Mouse (Mus musculus): ENCODE measurements around the gene Gm20388. TPM values are rescaled to one million over a fixed set of nuclear protein-coding genes. Genes with fewer than 3 reads are reported as not detected.

Gm20388 gene
- polyA plus RNA-seq, 1 experiment from 2014 or later = 2.5 TPM

DNA sequence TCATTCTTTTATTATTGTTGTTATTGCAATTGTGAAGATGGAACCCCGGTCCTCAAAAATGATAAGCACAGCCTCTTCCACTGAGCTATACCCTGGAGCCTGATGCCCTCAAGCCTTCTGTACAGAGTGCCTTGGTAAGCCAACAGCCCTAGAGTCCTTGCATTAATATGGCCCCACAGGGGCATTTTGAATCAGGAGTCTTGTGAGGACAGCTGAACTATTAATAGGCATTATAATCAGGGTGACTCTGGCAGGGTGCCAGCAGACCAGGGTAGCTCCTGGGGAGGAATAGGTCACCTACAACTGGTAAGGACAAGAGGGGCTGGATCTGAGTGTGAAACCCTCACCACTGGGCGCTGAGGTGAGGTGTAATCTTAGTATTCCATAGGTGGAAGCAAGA, 679.3 kb downstream of the Gm20388 start:
- WGBS = 57% methylated on average over 2 of the region's 2 CpGs
- Histone ChIP-seq H3K9me3 (replicated peaks) (no peaks in the 10 kb centered on the region), H3K36me3 (peaks cover 26% of the 10 kb centered on the region), H3K27ac (peak overlapping the region; percentile 70), H3K4me1 (peaks cover 40% of the 10 kb centered on the region), H3K4me3 (peak overlapping the region; percentile 91), H3K27me3 (ENCODE audit: low read depth, poor library complexity, severe bottlenecking) (no peaks in the 10 kb centered on the region)
- no peak for DNase-seq (ENCODE audit: low spot score)

DNA sequence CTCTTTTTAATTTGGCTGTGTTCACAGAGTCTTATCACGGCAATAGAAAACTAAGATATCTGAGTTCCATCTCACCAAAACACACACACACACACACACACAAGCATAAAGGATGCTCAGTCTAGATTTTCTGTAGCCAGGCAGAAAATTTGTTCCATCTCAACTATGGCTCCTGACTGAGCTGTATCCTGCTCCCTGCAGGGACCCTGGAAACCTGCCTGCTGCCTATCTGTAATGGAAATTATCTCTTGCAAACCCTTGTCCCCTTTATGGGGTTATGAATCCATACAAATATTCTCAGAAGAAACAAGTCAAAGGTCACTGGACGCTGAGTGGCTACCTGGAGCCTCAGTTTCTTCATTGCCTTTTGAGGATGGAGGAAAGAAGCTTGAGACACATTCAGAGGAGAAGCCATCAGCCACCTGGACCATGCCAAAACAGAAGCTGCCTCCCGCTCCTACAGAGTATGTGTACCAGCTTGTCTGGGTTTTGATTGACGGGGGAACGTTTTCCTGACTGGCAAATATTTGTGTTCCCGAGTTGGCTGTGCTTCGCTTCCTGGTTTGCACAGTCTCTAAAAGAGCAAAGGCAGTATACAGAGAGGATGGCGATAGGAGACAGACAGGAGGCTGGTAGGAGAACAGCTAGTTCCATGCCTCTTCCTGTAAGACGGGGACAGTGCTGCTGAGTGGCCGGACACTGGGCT, 681.1 kb downstream of the Gm20388 start:
- 81% methylated on average over 10 of the region's 10 CpGs for WGBS
- Histone ChIP-seq H3K36me3 (peaks cover 10% of the 10 kb centered on the region), H3K27me3 (ENCODE audit: low read depth, poor library complexity, severe bottlenecking) (peaks cover 5% of the 10 kb centered on the region; the same call in 1 of the 2 replicates), H3K27ac (no peak overlapping the region), H3K4me1 (peaks cover 38% of the 10 kb centered on the region), H3K4me3 (no peak overlapping the region), H3K9me3 (replicated peaks) (no peaks in the 10 kb centered on the region)
- DNase-seq (ENCODE audit: low spot score) = no peak

DNA sequence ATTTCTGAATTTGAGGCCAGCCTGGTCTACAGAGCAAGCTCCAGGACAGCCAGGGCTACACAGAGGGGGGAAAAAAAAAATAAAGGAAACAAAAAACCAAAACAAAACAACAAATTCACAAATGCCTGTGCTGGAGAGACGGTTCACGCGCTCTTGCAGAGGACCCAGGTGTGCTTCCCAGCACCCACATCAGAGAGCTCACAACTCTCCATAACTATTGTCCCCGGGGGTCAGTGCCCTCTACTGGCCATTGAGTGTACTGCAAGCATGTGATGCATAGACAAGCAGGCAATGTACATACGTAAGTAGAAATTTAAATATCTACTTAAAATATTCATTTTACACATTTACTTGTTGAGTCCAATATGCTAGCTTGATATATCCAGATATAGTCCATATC, 683.9 kb downstream of the Gm20388 start:
- no peak overlapping the region for H3K4me3 ChIP-seq
- H3K36me3 ChIP-seq = no peaks in the 10 kb centered on the region
- no peak for DNase-seq (ENCODE audit: low spot score)
- H3K4me1 ChIP-seq = peaks cover 25% of the 10 kb centered on the region
- H3K27me3 ChIP-seq (ENCODE audit: low read depth, poor library complexity, severe bottlenecking) = peaks cover 24% of the 10 kb centered on the region
- no peak overlapping the region for H3K27ac ChIP-seq
- 88% methylated on average over 5 of the region's 5 CpGs for WGBS
- no peaks in the 10 kb centered on the region for H3K9me3 ChIP-seq (replicated peaks)

DNA sequence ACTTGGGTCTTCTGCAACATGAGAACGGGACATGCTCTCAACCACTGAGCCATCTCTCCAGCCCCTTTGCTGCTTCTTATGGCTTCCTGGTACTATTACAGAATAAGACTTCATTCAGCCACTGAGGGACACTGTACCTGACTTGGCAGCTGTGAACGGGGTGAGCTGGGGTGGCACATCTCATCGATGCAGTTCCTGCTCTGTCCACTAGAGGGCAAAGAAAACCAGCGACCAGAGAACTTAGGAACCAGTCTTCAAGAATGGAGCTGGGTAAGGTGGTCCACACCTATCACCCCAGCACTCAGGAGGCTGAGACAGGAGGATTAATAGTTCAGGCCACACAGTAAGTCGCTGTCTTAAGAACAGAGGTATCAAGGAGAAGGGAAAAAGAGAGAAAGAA, 685.3 kb downstream of the Gm20388 start:
- H3K36me3 ChIP-seq = no peaks in the 10 kb centered on the region
- peaks cover 24% of the 10 kb centered on the region for H3K27me3 ChIP-seq (ENCODE audit: low read depth, poor library complexity, severe bottlenecking)
- peak; percentile 85 for DNase-seq (ENCODE audit: low spot score)
- no peak overlapping the region for H3K27ac ChIP-seq
- no peaks in the 10 kb centered on the region for H3K9me3 ChIP-seq (replicated peaks)
- WGBS = 10% methylated on average over 5 of the region's 5 CpGs
- peaks cover 19% of the 10 kb centered on the region for H3K4me1 ChIP-seq
- no peak overlapping the region for H3K4me3 ChIP-seq

DNA sequence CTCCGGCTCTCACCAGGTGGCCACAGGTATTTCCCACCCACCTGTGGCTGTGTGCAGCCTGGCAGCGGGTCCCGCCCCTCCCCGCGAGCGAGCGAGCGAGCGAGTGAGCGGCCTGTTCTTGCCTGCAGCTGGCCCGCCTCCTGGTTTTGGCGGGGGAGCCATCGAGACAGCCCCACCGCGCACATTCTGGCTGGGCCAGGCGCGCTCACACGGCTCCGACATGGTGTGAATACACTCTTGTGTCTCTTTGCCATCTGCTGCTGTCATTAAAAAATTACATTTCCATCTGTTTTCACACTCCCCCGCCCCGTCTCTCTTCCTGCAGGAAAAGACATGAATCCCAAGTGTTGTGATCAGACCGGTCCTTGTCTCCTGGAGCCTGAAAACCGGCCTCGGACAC, 687.9 kb downstream of the Gm20388 start:
- Histone ChIP-seq H3K4me1 (peaks cover 20% of the 10 kb centered on the region), H3K27me3 (ENCODE audit: low read depth, poor library complexity, severe bottlenecking) (peaks cover 24% of the 10 kb centered on the region), H3K36me3 (no peaks in the 10 kb centered on the region), H3K27ac (peak overlapping the region; percentile 50; the same call in 1 of the 2 replicates), H3K9me3 (replicated peaks) (no peaks in the 10 kb centered on the region), H3K4me3 (peak overlapping the region; percentile 26)
- peak; percentile 50 for DNase-seq (ENCODE audit: low spot score)
- 23% methylated on average over 24 of the region's 24 CpGs for WGBS

DNA sequence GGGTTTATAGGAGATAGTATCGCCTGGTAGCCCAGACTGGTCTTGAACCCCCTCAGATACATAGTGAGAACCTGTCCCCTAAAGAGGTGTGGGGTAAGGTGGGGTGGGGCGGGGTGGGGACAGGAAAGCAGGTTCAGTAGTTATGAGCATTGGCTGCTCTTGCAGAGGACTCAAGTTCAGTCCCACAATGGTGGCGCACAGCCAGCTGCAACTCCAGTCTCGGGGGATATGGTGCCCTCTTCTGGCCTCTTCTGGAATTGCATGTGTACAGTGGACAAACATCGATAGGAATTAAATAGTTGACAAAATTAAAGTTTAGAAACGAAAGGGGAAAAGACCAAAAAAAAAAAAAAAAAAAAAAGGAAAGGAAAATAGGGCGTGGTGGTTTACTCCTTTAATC, 688.9 kb downstream of the Gm20388 start:
- Histone ChIP-seq H3K27me3 (ENCODE audit: low read depth, poor library complexity, severe bottlenecking) (peaks cover 24% of the 10 kb centered on the region), H3K27ac (no peak overlapping the region), H3K4me1 (peaks cover 20% of the 10 kb centered on the region), H3K4me3 (no peak overlapping the region), H3K9me3 (replicated peaks) (no peaks in the 10 kb centered on the region), H3K36me3 (no peaks in the 10 kb centered on the region)
- DNase-seq (ENCODE audit: low spot score) = peak; percentile 74
- 53% methylated on average over 7 of the region's 7 CpGs for WGBS

DNA sequence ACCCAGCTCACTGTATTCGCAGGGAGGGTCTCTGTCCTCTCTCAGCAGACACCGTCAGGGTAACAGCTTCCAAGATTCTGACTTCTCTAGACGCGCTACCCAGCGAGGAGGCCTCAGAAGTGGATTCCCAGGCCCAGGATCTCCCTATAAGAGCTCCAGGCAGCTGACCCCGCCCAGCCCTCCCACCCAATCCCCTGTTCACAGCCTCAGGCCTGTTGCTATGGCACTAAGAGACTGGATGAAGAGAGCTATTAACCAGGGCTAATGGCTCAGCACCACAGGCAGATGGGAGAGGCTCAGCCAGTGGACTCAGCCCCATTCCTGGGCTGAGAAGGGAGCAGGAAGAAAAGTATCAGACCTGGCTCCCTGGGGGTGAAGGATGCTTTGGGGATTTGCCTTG, 692.0 kb downstream of the Gm20388 start:
- no peak for DNase-seq (ENCODE audit: low spot score)
- Histone ChIP-seq H3K9me3 (replicated peaks) (no peaks in the 10 kb centered on the region), H3K36me3 (no peaks in the 10 kb centered on the region), H3K4me1 (peaks cover 33% of the 10 kb centered on the region), H3K27me3 (ENCODE audit: low read depth, poor library complexity, severe bottlenecking) (peaks cover 17% of the 10 kb centered on the region), H3K4me3 (no peak overlapping the region), H3K27ac (peak overlapping the region; percentile 62; the same call in 1 of the 2 replicates)
- WGBS = 53% methylated on average over 6 of the region's 6 CpGs

DNA sequence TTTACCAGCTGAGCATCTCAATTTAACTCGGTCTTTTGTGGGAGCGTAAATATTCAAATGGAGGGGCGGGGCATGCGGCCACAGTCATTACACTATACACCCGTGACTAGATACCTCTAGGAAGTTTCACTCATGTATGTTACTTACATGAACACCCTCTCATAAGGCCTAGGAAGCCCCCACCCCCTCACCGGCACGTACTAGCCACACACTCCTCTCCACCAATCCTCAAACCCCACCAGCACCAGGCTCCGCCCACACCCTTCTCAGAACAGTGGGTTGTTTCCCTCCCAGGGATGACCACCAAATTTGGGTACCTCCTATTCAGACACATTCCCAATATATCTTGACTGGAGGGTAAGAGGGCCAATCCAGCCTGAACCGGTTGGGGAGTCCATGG, 696.8 kb downstream of the Gm20388 start:
- WGBS = 83% methylated on average over 9 of the region's 9 CpGs
- peaks cover 19% of the 10 kb centered on the region for H3K4me1 ChIP-seq

DNA sequence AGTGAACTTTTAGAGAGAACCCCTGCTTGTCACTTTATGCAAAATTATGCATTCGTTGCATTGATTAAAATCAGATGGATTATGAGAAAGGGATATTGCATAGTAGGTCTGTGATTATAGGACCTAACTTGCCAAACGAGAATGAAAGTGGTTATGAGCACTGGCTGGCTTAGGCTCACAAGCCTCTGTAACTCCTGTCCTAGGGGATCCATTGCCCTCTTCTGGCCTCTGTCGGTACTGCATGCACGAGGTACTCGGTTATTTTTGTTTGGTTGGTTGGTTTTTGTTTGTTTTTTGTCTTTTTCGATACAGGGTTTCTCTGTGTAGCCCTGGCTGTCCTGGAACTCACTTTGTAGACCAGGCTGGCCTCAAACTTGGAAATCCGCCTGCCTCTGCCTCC, 697.2 kb downstream of the Gm20388 start:
- 16% methylated on average over 7 of the region's 7 CpGs for WGBS
- no peaks in the 10 kb centered on the region for H3K36me3 ChIP-seq
- no peak overlapping the region for H3K27ac ChIP-seq
- peak; percentile 86 for DNase-seq (ENCODE audit: low spot score)
- H3K4me1 ChIP-seq = peaks cover 14% of the 10 kb centered on the region
- no peaks in the 10 kb centered on the region for H3K9me3 ChIP-seq (replicated peaks)
- no peak overlapping the region for H3K4me3 ChIP-seq
- 0 out of 2 replicates have a peak, but pooled peaks cover 15% of the 10 kb centered on the region for H3K27me3 ChIP-seq (ENCODE audit: low read depth, poor library complexity, severe bottlenecking)

More for the DNA sequence above, 696.8 kb downstream of the Gm20388 start:
- DNase-seq (ENCODE audit: low spot score) = no peak
- Histone ChIP-seq H3K36me3 (no peaks in the 10 kb centered on the region), H3K27ac (no peak overlapping the region), H3K27me3 (ENCODE audit: low read depth, poor library complexity, severe bottlenecking) (0 out of 2 replicates have a peak, but pooled peaks cover 15% of the 10 kb centered on the region), H3K4me3 (no peak overlapping the region), H3K9me3 (replicated peaks) (no peaks in the 10 kb centered on the region)

DNA sequence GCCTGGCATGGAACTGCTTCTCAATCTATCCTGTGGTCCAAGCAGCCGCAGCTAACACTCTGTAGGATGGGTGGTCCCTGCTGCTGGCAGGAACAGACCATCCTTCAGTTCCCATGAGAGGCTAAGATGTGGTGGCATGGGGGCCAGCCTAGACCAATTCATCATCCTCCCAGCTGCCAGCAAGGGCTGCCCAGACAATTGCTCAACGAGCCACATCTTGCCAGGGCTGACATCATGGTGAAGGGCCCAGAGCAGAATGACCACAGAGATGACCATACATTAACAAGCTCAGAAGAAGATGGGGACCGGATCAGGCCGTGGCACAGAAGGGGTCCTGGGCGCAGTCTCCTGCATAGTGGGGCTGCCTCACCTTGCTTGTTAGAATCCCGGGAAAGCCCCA, 700.2 kb downstream of the Gm20388 start:
- Histone ChIP-seq H3K36me3 (no peaks in the 10 kb centered on the region), H3K9me3 (replicated peaks) (no peaks in the 10 kb centered on the region), H3K4me3 (no peak overlapping the region), H3K27ac (no peak overlapping the region), H3K27me3 (ENCODE audit: low read depth, poor library complexity, severe bottlenecking) (0 out of 2 replicates have a peak, but pooled peaks cover 15% of the 10 kb centered on the region), H3K4me1 (peaks cover 12% of the 10 kb centered on the region)
- 91% methylated on average over 6 of the region's 6 CpGs for WGBS
- no peak for DNase-seq (ENCODE audit: low spot score)

DNA sequence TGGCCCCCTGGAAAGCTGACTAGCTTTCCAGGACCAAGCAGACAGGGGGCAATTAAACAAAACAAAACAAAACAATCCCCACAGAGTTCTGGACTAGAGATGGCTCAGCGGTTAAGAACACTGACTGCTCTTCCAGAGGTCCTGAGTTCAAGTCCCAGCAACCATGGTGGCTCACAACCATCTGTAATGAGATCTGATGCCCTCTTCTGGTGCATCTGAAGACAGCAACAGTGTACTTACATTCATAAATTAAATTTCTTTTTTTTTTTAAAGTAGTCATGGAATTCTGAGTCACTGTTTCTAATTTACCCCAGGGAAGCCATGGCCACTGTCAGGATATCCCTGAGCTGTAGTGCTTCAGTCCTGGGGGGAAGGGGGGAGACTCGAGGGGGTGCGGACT, 703.9 kb downstream of the Gm20388 start:
- Histone ChIP-seq H3K4me3 (no peak overlapping the region), H3K27ac (no peak overlapping the region), H3K36me3 (no peaks in the 10 kb centered on the region), H3K27me3 (ENCODE audit: low read depth, poor library complexity, severe bottlenecking) (0 out of 2 replicates have a peak, but pooled peaks cover 7% of the 10 kb centered on the region), H3K9me3 (replicated peaks) (no peaks in the 10 kb centered on the region), H3K4me1 (peaks cover 18% of the 10 kb centered on the region)
- DNase-seq (ENCODE audit: low spot score) = no peak
- WGBS = 95% methylated on average over 3 of the region's 3 CpGs

DNA sequence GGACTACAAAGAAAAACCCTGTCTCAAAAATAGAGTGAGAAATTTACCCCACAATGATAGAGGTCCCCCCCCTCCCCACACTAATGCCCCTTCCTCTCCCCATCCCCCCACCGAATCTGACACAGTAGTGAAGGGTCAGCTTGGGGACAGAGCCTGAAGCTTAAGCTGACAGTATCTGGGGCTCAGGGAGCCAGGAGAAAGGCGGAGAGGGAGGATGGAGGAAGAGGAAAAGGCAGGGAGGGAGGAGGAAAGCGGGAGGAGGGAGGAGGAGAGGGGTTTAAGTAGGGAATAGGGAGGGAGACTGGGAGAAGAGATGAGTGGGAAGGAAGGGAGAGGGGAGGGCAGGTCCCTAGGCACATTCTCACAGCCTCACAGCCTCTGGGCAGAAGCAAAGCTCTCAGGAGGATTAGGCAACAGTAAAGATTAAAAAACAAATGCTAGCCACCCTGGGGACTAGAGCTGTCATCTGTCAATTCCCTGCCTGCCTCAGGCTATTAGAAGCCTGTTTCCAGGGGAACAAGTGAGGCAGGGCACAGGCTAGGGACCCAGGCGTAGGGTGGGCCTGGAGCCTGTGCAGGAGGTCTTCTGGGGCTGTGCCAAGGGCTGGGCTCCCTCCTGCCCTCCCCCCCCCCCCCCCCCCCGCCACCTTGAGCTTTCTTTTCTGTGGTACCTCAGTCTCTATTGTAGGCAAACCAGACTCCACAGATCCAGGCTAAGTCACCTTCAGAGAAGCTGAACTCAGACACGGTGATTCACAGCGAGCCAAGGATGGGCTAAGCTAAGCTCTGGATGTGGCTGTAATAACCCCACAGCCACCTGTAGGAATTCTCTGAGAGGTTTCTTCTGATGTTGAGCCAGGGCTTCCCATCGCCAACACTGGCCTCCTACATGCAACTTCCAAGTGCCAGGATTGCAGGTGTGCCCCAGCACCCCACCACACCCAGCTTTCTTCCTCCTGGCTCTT, 706.3 kb downstream of the Gm20388 start:
- Histone ChIP-seq H3K27me3 (ENCODE audit: low read depth, poor library complexity, severe bottlenecking) (no peaks in the 10 kb centered on the region), H3K4me1 (peaks cover 30% of the 10 kb centered on the region), H3K4me3 (no peak overlapping the region), H3K36me3 (no peaks in the 10 kb centered on the region), H3K27ac (peak overlapping the region; percentile 46; the same call in 1 of the 2 replicates), H3K9me3 (replicated peaks) (no peaks in the 10 kb centered on the region)
- WGBS = 29% methylated on average over 8 of the region's 8 CpGs
- no peak for DNase-seq (ENCODE audit: low spot score)

DNA sequence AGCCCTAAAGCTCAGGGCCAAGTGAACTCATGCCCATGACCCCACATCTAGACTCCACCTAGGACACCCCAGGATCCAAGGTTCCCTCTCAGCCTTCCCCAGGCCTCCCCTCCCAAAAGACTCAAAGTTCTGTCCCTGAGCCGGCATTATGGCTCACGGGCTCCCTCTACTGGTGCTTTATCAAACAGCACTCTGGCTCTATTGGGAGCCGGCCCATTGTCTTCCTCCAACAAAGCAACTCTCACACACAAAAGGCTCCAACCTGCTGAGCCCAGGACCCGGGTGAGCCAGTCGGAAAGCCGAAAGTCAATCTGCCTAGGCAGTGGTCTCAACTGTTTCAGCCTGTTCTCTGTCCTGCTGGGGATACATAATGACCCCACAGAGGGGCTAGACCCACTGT, 707.5 kb downstream of the Gm20388 start:
- no peaks in the 10 kb centered on the region for H3K36me3 ChIP-seq
- peak overlapping the region; percentile 77 for H3K27ac ChIP-seq
- H3K9me3 ChIP-seq (replicated peaks) = no peaks in the 10 kb centered on the region
- DNase-seq (ENCODE audit: low spot score) = peak; percentile 88
- peaks cover 34% of the 10 kb centered on the region for H3K4me1 ChIP-seq
- WGBS = 1% methylated on average over 6 of the region's 6 CpGs
- H3K4me3 ChIP-seq = 0 out of 2 replicates have a peak overlapping the region, but pooled peaks have one; percentile 1
- H3K27me3 ChIP-seq (ENCODE audit: low read depth, poor library complexity, severe bottlenecking) = no peaks in the 10 kb centered on the region
